Mouse (Mus musculus): ENCODE results near the gene Lemd1. TPM values are rescaled to one million over a fixed set of nuclear protein-coding genes. Genes with fewer than 3 reads are reported as not detected.

The Lemd1 gene
- polyA plus RNA-seq, 1 experiment from 2014 or later: not detected

DNA sequence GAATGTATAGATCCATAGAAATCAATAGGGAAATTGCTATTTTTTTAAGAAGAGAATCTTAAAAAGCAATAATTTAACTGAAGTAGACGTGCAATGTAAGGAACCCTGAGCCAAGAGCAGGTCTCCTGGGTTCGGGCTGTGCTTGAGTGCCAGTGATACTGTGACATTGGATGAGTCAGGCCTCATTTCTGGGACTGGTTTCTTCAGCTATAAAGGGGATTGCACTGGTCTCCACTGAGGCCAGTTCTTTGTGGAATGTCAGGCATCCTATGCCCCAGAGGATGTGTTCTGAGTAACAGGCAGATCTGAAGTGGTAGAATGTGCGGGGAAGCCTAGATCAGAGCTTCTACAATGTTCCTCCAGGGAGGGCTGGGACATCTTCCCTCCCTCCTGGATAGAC, 15.6 kb downstream of the Lemd1 start:
- Histone ChIP-seq H3K4me3 (no peak overlapping the region), H3K27ac (no peak overlapping the region), H3K4me2 (no peak overlapping the region), H3K9me3 (replicated peaks) (no peaks in the 10 kb centered on the region), H3K9ac (no peak overlapping the region), H3K4me1 (0 out of 2 replicates have a peak, but pooled peaks cover under 1% of the 10 kb centered on the region), H3K36me3 (no peaks in the 10 kb centered on the region), H3K27me3 (replicated peaks) (peaks cover 97% of the 10 kb centered on the region)
- WGBS (ENCODE audit: insufficient replicate concordance): 69% methylated on average over 3 of the region's 3 CpGs
- ATAC-seq: no peak

DNA sequence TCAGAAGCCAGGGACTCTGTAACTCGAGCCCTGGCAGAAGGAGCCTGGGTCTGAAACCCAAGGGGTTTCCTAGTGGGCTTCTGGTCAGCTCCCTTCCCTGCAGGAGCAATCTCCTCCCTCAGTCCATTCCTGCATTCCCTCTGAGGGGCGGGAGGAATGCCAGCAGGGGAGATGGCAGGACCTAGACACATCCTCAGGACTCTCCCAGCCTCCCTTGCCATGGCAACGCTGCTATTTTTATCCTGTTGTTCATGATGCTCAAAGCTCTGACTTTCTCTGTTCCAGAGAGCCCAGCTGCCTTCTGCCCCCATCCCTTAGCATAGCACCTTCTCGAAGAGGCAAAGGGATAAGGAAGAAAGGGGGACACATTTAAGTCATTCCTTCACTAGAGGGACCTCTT, 16.9 kb downstream of the Lemd1 start:
- ATAC-seq: no peak
- Histone ChIP-seq H3K27ac (no peak overlapping the region), H3K36me3 (no peaks in the 10 kb centered on the region), H3K4me1 (peaks cover 9% of the 10 kb centered on the region; the same call in 1 of the 2 replicates), H3K4me3 (no peak overlapping the region), H3K4me2 (no peak overlapping the region), H3K27me3 (replicated peaks) (peaks cover 98% of the 10 kb centered on the region), H3K9ac (no peak overlapping the region), H3K9me3 (replicated peaks) (no peaks in the 10 kb centered on the region)
- 19% methylated on average over 4 of the region's 4 CpGs for WGBS (ENCODE audit: insufficient replicate concordance)

DNA sequence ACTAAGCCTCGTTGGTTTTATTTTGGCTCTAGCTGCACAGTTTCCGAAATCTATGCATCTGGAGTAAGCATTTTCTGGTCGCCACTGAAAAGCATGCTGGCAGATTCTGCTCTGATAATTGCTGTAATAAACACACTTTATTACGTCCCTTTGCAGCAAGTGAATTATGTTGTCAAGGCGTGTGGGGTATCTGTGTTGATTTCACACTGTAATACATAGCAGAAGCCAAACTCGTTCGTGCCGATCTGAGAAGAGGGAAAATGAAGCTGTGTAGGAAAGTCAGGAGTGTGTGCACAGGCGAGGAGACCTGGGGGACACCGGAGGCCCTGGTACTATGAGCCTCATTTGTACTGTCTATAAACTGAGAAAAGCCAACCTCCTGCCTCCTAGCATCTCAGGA, 18.2 kb downstream of the Lemd1 start:
- 54% methylated on average over 10 of the region's 10 CpGs for WGBS (ENCODE audit: insufficient replicate concordance)
- no peaks in the 10 kb centered on the region for H3K9me3 ChIP-seq (replicated peaks)
- peaks cover 94% of the 10 kb centered on the region for H3K27me3 ChIP-seq (replicated peaks)
- no peak for ATAC-seq
- no peak overlapping the region for H3K9ac ChIP-seq
- no peaks in the 10 kb centered on the region for H3K36me3 ChIP-seq
- H3K4me2 ChIP-seq: no peak overlapping the region
- peaks cover 9% of the 10 kb centered on the region; the same call in 1 of the 2 replicates for H3K4me1 ChIP-seq
- H3K27ac ChIP-seq: no peak overlapping the region
- H3K4me3 ChIP-seq: no peak overlapping the region

DNA sequence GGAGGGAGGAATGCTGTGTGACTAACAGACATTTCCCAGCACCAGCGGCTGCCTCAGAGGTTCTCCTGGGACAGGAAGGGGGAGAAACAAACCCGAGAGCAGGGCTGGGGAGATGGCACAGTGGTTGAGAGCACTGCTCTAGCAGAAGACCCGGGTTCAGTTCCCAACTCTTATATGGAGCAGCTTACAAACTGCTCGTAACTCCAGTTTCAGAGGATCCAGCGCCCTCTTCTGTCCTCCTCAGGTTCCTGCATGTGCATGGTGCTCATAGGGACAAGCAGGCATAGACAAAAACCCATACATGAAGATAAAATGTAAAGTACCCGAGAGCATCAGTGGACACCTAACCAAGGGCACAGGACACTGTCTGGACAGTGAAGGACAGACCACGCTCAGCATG, 19.7 kb downstream of the Lemd1 start:
- Histone ChIP-seq H3K9ac (no peak overlapping the region), H3K4me3 (no peak overlapping the region), H3K4me2 (no peak overlapping the region), H3K9me3 (replicated peaks) (no peaks in the 10 kb centered on the region), H3K27ac (no peak overlapping the region), H3K36me3 (no peaks in the 10 kb centered on the region), H3K27me3 (replicated peaks) (peaks cover 85% of the 10 kb centered on the region), H3K4me1 (peaks cover 9% of the 10 kb centered on the region; the same call in 1 of the 2 replicates)
- ATAC-seq: no peak
- WGBS (ENCODE audit: insufficient replicate concordance): 9% methylated on average over 7 of the region's 7 CpGs

DNA sequence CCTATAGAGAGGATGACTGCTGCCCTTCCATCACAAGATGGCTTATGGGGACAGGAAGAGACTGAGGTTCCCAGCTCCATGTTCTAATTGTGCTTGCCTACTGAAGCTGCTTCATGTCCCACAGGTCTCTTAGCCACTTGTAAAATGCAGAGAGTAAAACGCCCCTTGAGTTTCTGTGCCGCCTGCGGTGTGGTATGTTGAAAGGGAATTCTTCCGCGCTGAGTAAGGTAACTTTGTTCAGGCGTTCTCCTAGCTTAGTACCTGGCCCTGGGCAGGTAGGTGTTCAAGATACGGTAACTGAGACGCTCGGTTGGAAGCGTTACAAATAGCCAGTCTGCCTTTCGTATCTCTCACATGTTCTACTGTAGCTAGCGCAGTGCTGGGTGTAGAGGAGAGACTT, 20.4 kb downstream of the Lemd1 start:
- H3K4me1 ChIP-seq: peaks cover 9% of the 10 kb centered on the region; the same call in 1 of the 2 replicates
- H3K27me3 ChIP-seq (replicated peaks): peaks cover 84% of the 10 kb centered on the region
- H3K9me3 ChIP-seq (replicated peaks): no peaks in the 10 kb centered on the region
- no peak for ATAC-seq
- H3K36me3 ChIP-seq: no peaks in the 10 kb centered on the region
- H3K27ac ChIP-seq: no peak overlapping the region
- H3K4me3 ChIP-seq: no peak overlapping the region
- 39% methylated on average over 12 of the region's 12 CpGs for WGBS (ENCODE audit: insufficient replicate concordance)
- no peak overlapping the region for H3K9ac ChIP-seq
- peak overlapping the region; percentile 66 for H3K4me2 ChIP-seq

DNA sequence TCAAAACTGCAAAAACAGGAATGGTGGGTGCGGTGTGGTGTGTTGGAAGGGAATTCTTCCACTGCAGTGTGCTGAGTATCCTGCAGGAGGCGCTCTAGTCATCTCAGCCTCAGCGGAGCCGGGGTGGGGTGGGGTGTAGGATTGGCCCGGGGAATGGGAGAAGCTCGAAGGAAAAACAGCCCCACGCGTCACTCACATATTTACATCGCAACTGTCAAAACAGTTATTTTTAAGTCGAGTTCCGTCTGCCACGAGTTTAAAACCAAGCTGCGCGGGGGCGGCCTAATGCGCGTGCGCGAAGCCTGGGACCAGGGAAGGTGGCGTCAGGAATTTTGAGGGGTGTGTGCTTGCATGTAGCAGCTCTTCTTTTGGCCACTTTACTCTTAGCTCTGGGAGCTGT, 21.0 kb downstream of the Lemd1 start:
- Histone ChIP-seq H3K4me3 (peak overlapping the region; percentile 35), H3K27ac (no peak overlapping the region), H3K4me1 (peaks cover 9% of the 10 kb centered on the region; the same call in 1 of the 2 replicates), H3K9ac (no peak overlapping the region), H3K9me3 (replicated peaks) (no peaks in the 10 kb centered on the region), H3K36me3 (no peaks in the 10 kb centered on the region), H3K4me2 (peak overlapping the region; percentile 66), H3K27me3 (replicated peaks) (peaks cover 81% of the 10 kb centered on the region)
- no peak for ATAC-seq
- 5% methylated on average over 20 of the region's 20 CpGs for WGBS (ENCODE audit: insufficient replicate concordance)

DNA sequence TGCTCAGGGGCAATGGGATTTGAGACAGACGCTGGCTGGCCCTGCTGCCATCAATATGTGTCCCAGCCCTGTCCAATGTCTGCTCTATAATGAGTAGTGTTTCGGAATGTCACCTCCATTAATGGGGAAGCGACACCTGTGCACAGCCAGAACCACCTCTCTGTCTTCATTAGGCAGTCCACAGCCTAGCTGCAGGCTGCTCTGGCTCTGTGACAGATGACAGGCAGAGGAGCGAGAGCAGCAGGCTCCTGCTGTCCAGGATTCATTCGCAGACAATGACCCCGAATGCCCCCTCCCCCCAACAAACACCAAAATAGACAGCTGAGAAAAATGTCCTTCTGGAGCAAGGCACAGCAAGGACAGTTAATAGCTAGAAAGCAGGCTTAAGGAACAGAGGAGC, 21.8 kb downstream of the Lemd1 start:
- no peak overlapping the region for H3K4me3 ChIP-seq
- H3K36me3 ChIP-seq: no peaks in the 10 kb centered on the region
- WGBS (ENCODE audit: insufficient replicate concordance): 43% methylated on average over 6 of the region's 6 CpGs
- no peak overlapping the region for H3K4me2 ChIP-seq
- no peak overlapping the region for H3K27ac ChIP-seq
- H3K27me3 ChIP-seq (replicated peaks): peaks cover 73% of the 10 kb centered on the region
- no peaks in the 10 kb centered on the region for H3K9me3 ChIP-seq (replicated peaks)
- H3K4me1 ChIP-seq: peaks cover 9% of the 10 kb centered on the region; the same call in 1 of the 2 replicates
- H3K9ac ChIP-seq: no peak overlapping the region
- no peak for ATAC-seq

DNA sequence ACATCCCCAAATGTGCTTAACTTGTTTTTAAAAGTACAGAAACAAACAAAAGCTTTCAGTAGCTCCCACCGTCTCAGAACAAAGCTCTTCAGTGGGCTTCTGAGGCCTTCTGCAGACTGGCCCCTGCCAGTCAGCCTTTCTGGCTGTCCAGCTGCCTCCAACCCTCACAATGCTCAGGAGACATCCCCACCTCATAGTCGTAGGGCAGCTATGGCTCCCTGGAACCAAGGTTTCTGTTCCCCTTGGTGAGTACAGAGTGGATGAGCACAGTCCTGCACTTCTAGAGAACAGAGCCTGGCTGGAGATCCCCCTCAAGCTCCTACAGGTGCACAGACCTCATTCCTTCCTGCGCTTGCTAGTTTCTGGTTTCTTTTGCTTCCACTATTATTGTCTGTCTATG, 25.0 kb downstream of the Lemd1 start:
- Histone ChIP-seq H3K27ac (no peak overlapping the region), H3K4me2 (no peak overlapping the region), H3K36me3 (no peaks in the 10 kb centered on the region), H3K4me1 (peaks cover 9% of the 10 kb centered on the region; the same call in 1 of the 2 replicates), H3K9me3 (replicated peaks) (no peaks in the 10 kb centered on the region), H3K9ac (no peak overlapping the region), H3K27me3 (replicated peaks) (peaks cover 50% of the 10 kb centered on the region), H3K4me3 (no peak overlapping the region)
- 48% methylated on average over 3 of the region's 3 CpGs for WGBS (ENCODE audit: insufficient replicate concordance)
- no peak for ATAC-seq

DNA sequence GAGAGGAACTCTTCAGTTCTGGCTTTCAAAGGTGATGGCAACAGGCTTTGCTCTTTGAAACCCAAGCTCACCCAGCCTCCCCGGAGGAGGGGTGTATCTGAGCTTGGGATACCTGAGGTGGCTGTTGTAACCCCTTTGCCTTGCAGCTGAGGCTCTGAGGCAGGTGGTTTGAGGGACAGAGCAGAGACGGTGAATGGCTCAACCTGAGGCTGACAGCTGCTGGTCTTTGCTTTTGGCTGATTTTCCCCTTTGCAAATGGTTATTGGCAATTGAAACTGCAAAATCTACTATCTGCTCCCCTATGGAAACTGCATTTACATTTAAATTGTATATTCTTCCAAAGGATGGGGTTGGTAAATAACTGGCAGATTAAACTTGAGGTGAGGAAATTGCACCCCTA, 30.4 kb downstream of the Lemd1 start:
- Histone ChIP-seq H3K9ac (no peak overlapping the region), H3K4me2 (no peak overlapping the region), H3K4me1 (no peaks in the 10 kb centered on the region), H3K27me3 (replicated peaks) (peaks cover 20% of the 10 kb centered on the region), H3K4me3 (no peak overlapping the region), H3K27ac (no peak overlapping the region), H3K9me3 (replicated peaks) (no peaks in the 10 kb centered on the region), H3K36me3 (no peaks in the 10 kb centered on the region)
- 24% methylated on average over 2 of the region's 2 CpGs for WGBS (ENCODE audit: insufficient replicate concordance)
- no peak for ATAC-seq

DNA sequence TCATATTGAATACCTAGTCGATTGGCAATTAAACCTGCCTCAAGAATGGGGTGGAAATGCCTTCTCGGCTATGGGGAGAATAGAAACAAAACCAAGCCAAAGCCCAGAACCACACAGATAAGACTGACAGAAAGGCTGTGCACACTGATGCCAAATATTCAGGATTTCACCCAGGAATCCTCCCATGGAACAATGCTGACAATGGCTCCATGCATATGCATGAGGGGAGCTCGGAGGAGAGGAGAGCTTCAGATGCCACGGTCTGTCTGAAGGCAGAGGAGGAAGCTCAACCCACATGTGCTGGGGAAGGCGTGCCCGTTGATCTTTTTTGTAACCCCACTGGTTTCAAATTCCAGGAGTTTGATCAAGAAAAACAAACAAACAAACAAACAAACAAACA, 30.9 kb downstream of the Lemd1 start:
- Histone ChIP-seq H3K9me3 (replicated peaks) (no peaks in the 10 kb centered on the region), H3K9ac (no peak overlapping the region), H3K27ac (no peak overlapping the region), H3K4me3 (no peak overlapping the region), H3K4me2 (no peak overlapping the region), H3K4me1 (no peaks in the 10 kb centered on the region), H3K27me3 (replicated peaks) (peaks cover 19% of the 10 kb centered on the region), H3K36me3 (no peaks in the 10 kb centered on the region)
- no peak for ATAC-seq
- 26% methylated on average over 6 of the region's 6 CpGs for WGBS (ENCODE audit: insufficient replicate concordance)

DNA sequence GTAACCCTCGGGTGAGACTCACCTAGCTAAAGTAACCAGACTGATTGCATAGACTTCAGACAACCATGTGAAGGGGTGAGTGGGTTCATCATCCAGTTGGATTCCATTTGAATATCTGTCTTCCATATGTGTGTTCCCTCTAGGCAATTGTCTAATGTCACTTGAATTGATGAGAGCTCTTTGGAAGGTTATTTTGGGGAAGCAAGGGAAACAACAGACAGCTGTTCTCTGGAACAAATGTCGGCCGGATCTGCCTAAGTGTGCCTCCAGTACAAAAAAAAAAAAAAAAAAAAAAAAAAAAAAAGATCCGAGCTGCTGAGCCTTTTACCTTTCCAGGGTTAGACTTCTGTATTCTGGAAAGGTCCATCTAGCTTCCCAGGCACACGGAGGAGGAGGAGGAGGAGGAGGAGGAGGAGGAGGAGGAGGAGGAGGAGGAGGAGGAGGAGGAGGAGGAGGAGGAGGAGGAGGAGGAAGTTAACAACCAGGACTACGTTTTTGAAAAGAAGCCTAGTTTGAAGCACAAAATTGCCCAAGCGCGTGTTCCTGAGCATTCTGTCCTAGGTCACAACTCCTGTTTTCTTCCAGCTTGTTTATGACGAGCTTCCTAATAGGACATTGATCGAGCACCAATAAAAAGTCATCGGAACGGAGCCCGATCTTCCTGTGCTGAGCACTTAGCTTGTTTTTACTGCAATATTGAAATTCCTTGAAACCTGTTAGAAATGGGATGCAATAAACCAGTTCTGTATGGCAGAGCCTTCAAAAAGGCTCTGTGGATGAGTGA, 35.3 kb downstream of the Lemd1 start:
- H3K4me2 ChIP-seq: no peak overlapping the region
- H3K9me3 ChIP-seq (replicated peaks): no peaks in the 10 kb centered on the region

DNA sequence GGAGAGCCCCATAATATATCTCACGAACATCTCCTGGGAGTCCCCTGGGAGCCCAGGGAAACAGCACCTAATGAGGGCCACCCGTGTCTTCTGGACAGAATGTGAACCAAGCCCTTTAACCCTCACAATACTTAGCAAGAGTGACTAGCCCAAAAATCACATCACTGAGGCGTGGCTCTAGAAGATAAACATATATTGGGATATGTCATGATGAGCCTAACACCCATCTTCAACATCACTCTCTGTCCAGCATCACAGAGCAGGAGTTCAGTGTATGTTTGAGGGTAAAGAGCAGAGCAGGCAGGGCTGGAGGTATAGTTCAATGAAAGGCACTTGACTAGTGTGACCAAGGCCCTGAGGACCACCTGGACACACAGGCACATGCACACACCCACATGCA, 38.4 kb downstream of the Lemd1 start, which contains the start of gene Gm10188:
Gene Gm10188, minus strand, starts transcription at position 101 of the 400 bp plus-strand sequence.
- Histone ChIP-seq H3K4me3 (no peak within 1 kb of the TSS), H3K27ac (no peak within 1 kb of the TSS), H3K36me3 (no peaks in the 10 kb centered on the region), H3K4me2 (no peak within 1 kb of the TSS), H3K4me1 (no peaks in the 10 kb centered on the region), H3K9ac (no peak within 1 kb of the TSS), H3K9me3 (replicated peaks) (no peaks in the 10 kb centered on the region), H3K27me3 (replicated peaks) (peaks cover 30% of the 10 kb centered on the region)
- ATAC-seq: no peak
- 69% methylated on average over 3 of the region's 3 CpGs for WGBS (ENCODE audit: insufficient replicate concordance)

More for the DNA sequence above, 35.3 kb downstream of the Lemd1 start:
- no peaks in the 10 kb centered on the region for H3K36me3 ChIP-seq
- H3K9ac ChIP-seq: no peak overlapping the region
- H3K27me3 ChIP-seq (replicated peaks): peaks cover 14% of the 10 kb centered on the region
- ATAC-seq: no peak
- no peak overlapping the region for H3K4me3 ChIP-seq
- H3K27ac ChIP-seq: no peak overlapping the region
- 62% methylated on average over 11 of the region's 13 CpGs for WGBS (ENCODE audit: insufficient replicate concordance)
- no peaks in the 10 kb centered on the region for H3K4me1 ChIP-seq

Measured in liver, embryonic 12.5 days (tissue).